Mouse (Mus musculus): ENCODE data around the gene Tmem35b.
"Not testable (repeated sequence)": the region's sequence is repeated elsewhere in the genome, so short reads cannot be mapped to it uniquely, and the experiment has no call there.

Gene Tmem35b

DNA sequence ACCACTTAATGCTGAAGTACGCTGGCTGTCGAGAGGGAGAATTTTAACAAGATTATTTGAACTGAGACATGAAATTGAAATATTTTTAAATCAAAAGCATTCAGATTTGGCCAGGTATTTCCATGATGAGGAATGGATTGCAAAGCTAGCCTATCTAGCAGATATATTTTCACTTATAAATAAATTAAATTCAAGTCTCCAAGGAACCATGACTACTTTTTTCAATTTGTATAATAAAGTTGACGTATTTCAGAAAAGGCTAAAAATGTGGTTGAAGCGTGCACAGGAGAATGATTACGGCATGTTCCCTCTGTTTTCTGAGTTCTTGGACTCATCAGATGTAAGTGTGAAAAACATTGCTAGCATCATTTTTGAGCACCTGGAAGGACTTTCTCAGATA, at the start of gene Tmem35b:
Gene Tmem35b (plus strand): TSS at position 301 of the 400 bp plus-strand sequence.
- DNase-seq (ENCODE audit: low spot score), result no peak

- DNase-seq (ENCODE audit: low spot score), result no peak
These were observed 48.6 kb upstream of the Tmem35b start for GRCm38 (mm10) chr4:127074915-127075314.

DNA sequence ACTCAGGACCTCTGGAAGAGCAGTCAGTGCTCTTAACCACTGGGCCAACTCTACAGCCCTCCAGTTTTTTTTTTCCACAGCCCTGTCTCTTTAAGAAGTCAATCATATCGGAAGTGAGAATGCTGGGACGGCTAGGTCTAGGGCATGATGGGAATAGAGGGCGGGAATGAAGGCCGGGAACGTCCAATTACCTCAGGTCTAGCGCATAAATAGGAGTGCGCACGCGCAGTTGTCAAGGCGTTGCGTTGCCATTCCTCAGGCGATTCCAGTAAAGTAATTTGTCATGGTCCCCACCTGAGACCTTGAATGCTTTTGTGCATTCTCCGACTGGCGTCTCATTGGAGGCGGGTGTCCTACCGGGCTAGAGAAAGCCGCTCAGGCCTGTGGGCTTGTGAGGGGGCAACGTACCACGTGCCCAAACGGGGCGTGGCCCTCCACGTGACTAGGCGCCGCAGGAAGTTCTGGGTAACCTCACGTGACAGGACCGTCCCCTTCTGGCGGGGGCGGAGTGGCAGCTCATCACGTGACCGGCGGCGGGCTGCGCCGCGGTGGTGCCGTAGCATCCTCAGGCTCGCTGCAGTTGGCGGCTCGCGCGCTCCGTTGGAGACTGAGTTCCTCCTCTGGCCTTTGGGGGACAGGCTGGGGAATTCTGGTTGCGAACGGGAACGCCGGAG, 46.5 kb upstream of the Tmem35b start, which contains the start of gene Zmym6:
Gene Zmym6 (plus strand): TSS at position 509 of the 674 bp plus-strand sequence.
- DNase-seq (ENCODE audit: low spot score), result peak; percentile 95

GRCm38 (mm10) chr4:127080806-127081205, 42.7 kb upstream of the Tmem35b start:
- DNase-seq (ENCODE audit: low spot score), result no peak

DNA sequence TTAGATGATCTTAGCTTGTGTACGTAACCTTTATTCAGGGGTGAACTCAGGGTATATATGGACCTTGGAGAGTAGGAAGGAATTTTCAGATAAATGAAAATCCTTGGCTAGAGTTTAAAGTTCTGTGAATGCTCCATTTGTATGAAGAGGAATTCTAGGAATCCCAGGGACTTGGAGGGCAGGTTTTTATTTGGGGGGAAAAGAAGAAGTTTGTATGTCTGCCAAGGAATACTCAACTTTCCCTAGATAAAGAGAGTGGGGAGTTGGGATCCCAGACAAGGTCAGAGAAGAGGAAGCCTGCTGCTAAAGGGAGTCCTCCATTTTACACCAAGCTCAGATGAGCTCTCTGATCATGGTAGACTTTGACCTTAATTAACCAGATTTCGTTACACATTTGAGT, 40.4 kb upstream of the Tmem35b start:
- DNase-seq (ENCODE audit: low spot score), result no peak

GRCm38 (mm10) chr4:127085761-127086160, 37.7 kb upstream of the Tmem35b start:
- no peak for DNase-seq (ENCODE audit: low spot score)

GRCm38 (mm10) chr4:127091188-127091587, 32.3 kb upstream of the Tmem35b start:
- no peak for DNase-seq (ENCODE audit: low spot score)

DNA sequence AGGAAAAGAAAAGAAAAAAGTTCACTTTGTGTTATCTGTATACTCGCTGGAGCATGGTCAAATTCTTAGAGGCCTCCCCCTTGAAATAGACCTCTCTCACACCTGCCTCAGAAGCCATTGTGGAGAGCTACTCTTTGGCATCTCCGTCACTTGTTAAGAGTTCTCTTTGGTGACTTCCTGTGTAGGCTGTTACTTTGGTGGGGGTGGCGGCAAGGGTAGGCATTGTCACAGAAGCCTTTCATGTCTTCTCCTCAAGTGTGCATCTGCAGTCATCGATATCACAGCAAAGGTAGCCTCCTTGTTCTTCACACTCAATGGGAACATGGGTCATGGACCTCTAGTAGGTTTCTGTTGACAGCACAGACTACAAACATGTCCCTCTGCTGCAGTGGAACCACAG, 28.4 kb upstream of the Tmem35b start:
- peak; percentile 21 for DNase-seq (ENCODE audit: low spot score)

GRCm38 (mm10) chr4:127099552-127099951, 23.9 kb upstream of the Tmem35b start:
- not testable (repeated sequence) for DNase-seq (ENCODE audit: low spot score)

DNA sequence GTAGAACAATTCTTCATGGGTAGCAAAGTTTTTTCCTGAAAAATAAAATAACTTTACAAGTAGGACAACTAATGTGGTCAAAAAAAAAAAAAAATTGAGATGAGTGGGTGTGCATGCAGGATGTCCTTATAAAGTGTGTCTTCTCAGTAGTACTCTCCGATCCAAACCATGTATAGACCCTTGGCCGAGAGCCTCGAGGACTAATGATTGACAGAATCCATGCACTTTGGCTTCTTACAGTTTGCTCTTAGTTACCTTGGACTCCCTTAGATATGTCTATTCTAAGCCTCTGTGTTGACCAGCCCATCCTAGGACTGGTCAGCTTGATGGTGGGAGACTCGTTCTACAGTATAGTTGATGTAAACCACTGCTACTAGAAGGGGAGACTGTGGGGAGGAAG, 15.9 kb upstream of the Tmem35b start:
- DNase-seq (ENCODE audit: low spot score), result no peak

- no peak for DNase-seq (ENCODE audit: low spot score)
These were observed 12.9 kb upstream of the Tmem35b start for GRCm38 (mm10) chr4:127110570-127110969.

DNA sequence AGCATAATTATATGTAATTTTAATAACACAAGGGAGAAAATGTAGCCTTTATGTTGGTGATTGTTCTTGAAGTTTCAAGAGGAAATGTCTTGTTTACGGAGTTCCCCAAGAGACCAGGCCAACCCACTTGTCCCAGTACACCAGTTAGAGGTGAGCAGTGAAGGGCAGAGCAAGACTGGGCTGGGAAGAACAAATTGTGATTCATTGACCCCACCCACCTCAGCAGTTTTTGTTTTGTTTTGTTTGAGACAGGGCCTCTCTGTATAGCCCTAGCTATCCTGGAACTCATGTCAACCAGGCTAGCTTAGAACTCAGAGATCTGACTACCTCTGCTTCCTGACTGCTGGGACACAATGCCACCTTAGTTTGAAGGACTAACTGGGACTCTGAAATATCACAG, 840 bp downstream of the Tmem35b start:
- DNase-seq (ENCODE audit: low spot score), result no peak

GRCm38 (mm10) chr4:127125834-127126463, 2.5 kb downstream of the Tmem35b start:
- peak; percentile 80 for DNase-seq (ENCODE audit: low spot score)

- no peak for DNase-seq (ENCODE audit: low spot score)
These were observed 11.2 kb downstream of the Tmem35b start for GRCm38 (mm10) chr4:127134687-127135086.

- DNase-seq (ENCODE audit: low spot score), result no peak
These were observed 14.1 kb downstream of the Tmem35b start for GRCm38 (mm10) chr4:127137591-127137990.

DNA sequence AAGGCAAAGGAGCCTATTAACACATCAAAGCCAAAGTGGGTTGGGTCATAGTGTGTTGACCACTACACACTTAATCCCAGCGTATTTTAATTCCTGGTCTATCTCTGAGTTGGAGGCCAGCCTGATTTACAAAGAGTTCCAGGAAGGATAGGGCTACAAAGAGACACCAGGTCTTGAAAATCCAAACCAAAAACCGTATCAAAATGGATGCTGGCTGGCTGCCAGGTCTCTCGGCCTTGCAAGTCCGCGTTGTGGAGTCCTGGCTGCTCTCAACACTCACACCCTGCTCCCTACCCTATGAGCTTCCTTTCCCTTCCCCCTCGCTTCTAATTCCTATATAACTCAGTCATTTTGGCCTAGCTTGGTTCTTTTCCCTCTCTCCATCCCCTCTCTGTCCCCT, 15.0 kb downstream of the Tmem35b start:
- DNase-seq (ENCODE audit: low spot score), result no peak

DNA sequence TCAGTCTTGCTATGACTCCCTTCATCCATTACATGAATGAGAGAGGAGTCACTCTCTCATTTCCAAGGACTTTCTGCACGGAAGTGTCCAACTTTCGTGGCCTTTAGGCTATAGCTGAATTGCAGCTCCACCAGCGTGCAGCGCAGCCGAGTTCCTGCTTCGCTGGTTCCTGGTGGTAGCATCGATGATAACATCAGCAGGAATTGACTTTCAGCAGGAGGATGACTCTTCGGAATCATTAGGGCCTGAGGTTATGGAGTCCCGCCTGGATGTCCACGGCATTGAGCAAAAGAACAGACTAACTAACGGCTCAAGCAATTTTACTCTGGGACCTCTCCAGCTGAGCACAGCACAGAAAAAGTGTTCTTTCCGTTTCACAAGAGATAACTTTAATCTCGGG, 26.5 kb downstream of the Tmem35b start:
- no peak for DNase-seq (ENCODE audit: low spot score)

DNA sequence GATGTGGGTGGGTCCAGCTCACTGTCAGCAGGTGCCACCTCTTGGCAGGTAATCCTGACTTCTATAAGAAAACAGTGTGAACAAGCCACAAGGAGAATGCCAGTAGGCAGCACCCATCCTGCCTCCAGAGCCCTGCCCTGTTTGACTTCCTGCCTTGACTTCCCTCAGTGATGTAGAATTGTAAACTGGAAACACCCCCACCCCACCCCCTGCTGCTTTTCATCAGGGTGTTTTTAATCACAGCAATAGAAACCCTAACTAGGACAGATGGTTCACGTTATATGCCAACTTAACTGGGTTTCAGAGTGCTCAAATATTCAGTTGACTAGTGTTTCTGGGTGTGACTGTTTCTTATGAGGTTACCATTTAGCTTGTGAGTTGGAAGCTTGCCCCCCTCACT, 29.9 kb downstream of the Tmem35b start:
- DNase-seq (ENCODE audit: low spot score), result no peak

- no peak for DNase-seq (ENCODE audit: low spot score)
These were observed 32.3 kb downstream of the Tmem35b start for GRCm38 (mm10) chr4:127155757-127156156.

GRCm38 (mm10) chr4:127157746-127158145, 34.3 kb downstream of the Tmem35b start:
- no peak for DNase-seq (ENCODE audit: low spot score)

DNA sequence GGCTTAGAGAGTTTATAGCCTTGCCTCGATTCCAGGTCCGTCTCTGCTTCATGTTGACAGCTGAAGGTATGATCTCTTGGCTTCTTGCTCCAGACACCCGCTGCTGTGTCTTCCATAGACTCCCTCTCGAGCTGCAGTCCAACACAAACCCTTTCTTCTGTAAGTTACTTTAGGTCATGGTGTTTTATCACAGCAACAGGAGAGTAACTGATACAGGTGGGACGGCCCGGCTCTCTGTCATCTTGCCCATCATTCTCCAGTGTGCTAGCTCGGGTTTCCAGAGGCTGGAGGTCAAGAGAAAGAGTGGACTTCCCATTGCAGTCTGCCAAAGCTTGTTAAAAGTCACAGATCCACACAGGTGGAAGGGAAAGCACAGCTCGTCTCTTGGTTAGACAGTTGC, 40.4 kb downstream of the Tmem35b start:
- no peak for DNase-seq (ENCODE audit: low spot score)

- DNase-seq (ENCODE audit: low spot score), result no peak
These were observed 43.6 kb downstream of the Tmem35b start for GRCm38 (mm10) chr4:127167096-127167495.

DNA sequence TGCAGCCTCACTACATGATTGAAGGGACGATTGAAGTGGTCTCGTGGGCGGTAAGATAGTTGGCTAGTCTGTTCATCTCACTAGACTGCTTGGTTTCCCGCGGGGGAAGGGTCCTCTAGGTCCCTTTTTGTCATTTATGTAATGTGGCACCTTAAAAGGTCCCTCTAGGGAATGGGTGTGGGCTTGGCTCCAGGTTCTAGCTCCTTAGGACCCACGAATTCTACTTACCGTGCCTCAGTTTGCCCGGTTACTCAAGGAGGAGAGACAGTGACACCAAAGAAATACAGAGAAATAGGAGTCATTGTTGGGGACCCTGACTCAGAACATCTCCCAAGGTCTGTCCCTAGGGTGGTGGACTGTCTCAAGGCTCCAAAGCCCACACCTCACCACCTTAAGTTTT, 44.2 kb downstream of the Tmem35b start:
- no peak for DNase-seq (ENCODE audit: low spot score)

Measured in T-cell, adult 2 months (primary cell).